Mouse (Mus musculus): ENCODE data around the gene Ttll5. TPM values are rescaled to one million over a fixed set of nuclear protein-coding genes. Genes with fewer than 3 reads are reported as not detected.

Ttll5 gene
- polyA plus RNA-seq, 1 experiment = 5.5 TPM

DNA sequence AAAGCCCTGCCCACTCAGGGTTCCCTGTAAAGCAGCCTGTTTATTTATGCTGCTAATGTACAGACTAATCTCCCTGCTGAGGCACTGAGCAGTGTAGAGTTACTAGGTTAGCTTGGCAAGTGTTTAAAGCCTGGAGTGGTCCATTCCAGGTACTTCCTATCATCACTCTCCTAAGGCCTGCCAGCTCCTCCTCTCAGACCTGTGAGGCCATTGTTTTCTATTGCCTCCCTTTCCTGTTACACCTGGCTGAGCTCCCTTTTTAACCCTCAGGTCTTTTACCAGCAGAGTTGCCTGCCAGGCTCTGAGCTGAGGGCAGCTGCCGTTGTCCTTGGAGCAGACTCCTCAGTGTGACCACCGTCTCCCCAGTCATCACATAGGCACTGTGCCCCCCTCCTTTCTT, 146.3 kb downstream of the Ttll5 start:
- H3K4me3 ChIP-seq (ENCODE audit: low read depth, low read length) = no peak overlapping the region
- H3K27ac ChIP-seq (ENCODE audit: insufficient read depth, low read depth, low read length) = no peak overlapping the region
- H3K4me1 ChIP-seq (ENCODE audit: control insufficient read depth, insufficient read depth, insufficient read length, low read length) = no peaks in the 10 kb centered on the region; the same call in 1 of the 2 replicates
- 77% methylated on average over 2 of the region's 2 CpGs for WGBS
- TF ChIP-seq CTCF (IDR thresholded peaks at IDR 0.05; ENCODE audit: extremely low read depth, insufficient read length, insufficient replicate concordance, low read depth, low read length) (no peak), POLR2A (IDR thresholded peaks at IDR 0.05; ENCODE audit: low read depth, low read length) (no peak)
- H3K36me3 ChIP-seq (ENCODE audit: control insufficient read depth, insufficient read depth, low read length) = no peaks in the 10 kb centered on the region
- H3K27me3 ChIP-seq (ENCODE audit: control insufficient read depth, insufficient read depth, low read length) = no peaks in the 10 kb centered on the region

GRCm38 (mm10) chr12:85971655-85972054, 147.2 kb downstream of the Ttll5 start:
- Histone ChIP-seq H3K4me1 (ENCODE audit: control insufficient read depth, insufficient read depth, insufficient read length, low read length) (no peaks in the 10 kb centered on the region; the same call in 1 of the 2 replicates), H3K36me3 (ENCODE audit: control insufficient read depth, insufficient read depth, low read length) (no peaks in the 10 kb centered on the region), H3K27me3 (ENCODE audit: control insufficient read depth, insufficient read depth, low read length) (no peaks in the 10 kb centered on the region), H3K4me3 (ENCODE audit: low read depth, low read length) (no peak overlapping the region), H3K27ac (ENCODE audit: insufficient read depth, low read depth, low read length) (no peak overlapping the region)
- TF ChIP-seq POLR2A (IDR thresholded peaks at IDR 0.05; ENCODE audit: low read depth, low read length) (no peak), CTCF (IDR thresholded peaks at IDR 0.05; ENCODE audit: extremely low read depth, insufficient read length, insufficient replicate concordance, low read depth, low read length) (no peak)
- 90% methylated on average over 4 of the region's 4 CpGs for WGBS

DNA sequence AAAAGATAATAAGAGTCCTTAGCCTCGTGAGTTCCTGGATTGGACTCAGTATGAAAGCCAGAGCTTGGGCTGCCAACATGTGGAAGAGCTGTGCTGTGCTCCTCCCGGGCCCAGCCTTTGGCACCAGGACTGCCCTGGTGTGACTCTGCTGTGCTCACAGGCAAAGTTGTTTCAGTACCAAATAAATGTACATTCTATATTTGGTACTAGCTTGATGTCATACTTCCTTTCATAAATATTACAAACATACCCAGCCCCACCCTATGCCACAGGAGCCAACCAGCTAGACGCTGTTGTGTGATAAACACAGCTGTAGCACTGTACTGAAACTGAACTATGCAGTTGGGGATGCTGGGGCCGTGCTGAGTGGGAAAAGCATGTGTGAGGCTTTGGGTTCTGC, 149.1 kb downstream of the Ttll5 start:
- 33% methylated on average over 4 of the region's 4 CpGs for WGBS
- H3K36me3 ChIP-seq (ENCODE audit: control insufficient read depth, insufficient read depth, low read length) = no peaks in the 10 kb centered on the region
- no peak overlapping the region for H3K4me3 ChIP-seq (ENCODE audit: low read depth, low read length)
- H3K27ac ChIP-seq (ENCODE audit: insufficient read depth, low read depth, low read length) = peak overlapping the region; percentile 19; the same call in 1 of the 2 replicates
- no peaks in the 10 kb centered on the region; the same call in 1 of the 2 replicates for H3K4me1 ChIP-seq (ENCODE audit: control insufficient read depth, insufficient read depth, insufficient read length, low read length)
- TF ChIP-seq CTCF (IDR thresholded peaks at IDR 0.05; ENCODE audit: extremely low read depth, insufficient read length, insufficient replicate concordance, low read depth, low read length) (no peak), POLR2A (IDR thresholded peaks at IDR 0.05; ENCODE audit: low read depth, low read length) (no peak)
- no peaks in the 10 kb centered on the region for H3K27me3 ChIP-seq (ENCODE audit: control insufficient read depth, insufficient read depth, low read length)

DNA sequence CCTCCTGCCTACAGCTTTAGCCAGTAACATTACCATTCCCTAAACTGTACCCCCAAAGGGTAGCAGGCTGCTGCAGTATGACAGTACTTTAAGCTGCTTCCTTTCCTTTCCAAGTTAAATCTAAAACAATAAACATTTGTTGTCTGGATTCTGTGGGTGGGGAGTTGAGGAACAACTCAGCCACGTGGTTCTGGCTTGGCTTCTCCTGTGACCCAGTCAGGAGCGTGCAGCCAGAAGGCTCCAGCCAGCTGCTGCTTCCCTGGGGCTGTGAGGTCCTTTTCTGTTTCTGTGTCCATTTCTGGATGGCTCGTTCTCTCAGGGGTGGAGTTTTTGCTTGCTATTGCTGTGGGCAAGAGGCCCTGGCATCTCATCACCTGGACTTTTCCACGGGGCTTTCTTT, 149.6 kb downstream of the Ttll5 start:
- WGBS = 54% methylated on average over 4 of the region's 4 CpGs
- H3K36me3 ChIP-seq (ENCODE audit: control insufficient read depth, insufficient read depth, low read length) = no peaks in the 10 kb centered on the region
- no peaks in the 10 kb centered on the region for H3K27me3 ChIP-seq (ENCODE audit: control insufficient read depth, insufficient read depth, low read length)
- H3K4me3 ChIP-seq (ENCODE audit: low read depth, low read length) = no peak overlapping the region
- TF ChIP-seq CTCF (IDR thresholded peaks at IDR 0.05; ENCODE audit: extremely low read depth, insufficient read length, insufficient replicate concordance, low read depth, low read length) (no peak), POLR2A (IDR thresholded peaks at IDR 0.05; ENCODE audit: low read depth, low read length) (no peak)
- H3K27ac ChIP-seq (ENCODE audit: insufficient read depth, low read depth, low read length) = peak overlapping the region; percentile 19; the same call in 1 of the 2 replicates
- no peaks in the 10 kb centered on the region; the same call in 1 of the 2 replicates for H3K4me1 ChIP-seq (ENCODE audit: control insufficient read depth, insufficient read depth, insufficient read length, low read length)

DNA sequence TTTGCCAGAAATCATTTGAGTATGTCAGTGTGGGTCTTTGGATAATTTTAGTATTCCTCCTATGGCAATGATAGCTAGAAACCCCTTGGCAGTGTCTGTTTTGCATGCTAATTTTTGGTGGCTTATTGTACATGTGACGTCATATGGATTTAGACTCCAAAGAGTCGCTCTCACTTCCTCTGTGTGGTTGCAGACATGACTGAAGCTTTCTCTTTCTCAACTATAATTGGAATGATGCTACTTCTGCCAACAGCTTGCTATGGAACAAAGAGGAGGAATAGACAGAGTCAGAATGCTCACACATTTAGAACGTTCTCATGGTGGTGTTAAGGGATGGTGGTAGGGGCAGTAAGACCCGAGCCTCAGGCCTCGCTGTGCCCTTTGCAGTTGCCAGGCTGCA, 155.5 kb downstream of the Ttll5 start:
- no peaks in the 10 kb centered on the region; the same call in 1 of the 2 replicates for H3K36me3 ChIP-seq (ENCODE audit: control insufficient read depth, insufficient read depth, low read length)
- TF ChIP-seq POLR2A (IDR thresholded peaks at IDR 0.05; ENCODE audit: low read depth, low read length) (no peak), CTCF (IDR thresholded peaks at IDR 0.05; ENCODE audit: extremely low read depth, insufficient read length, insufficient replicate concordance, low read depth, low read length) (no peak)
- no peak overlapping the region for H3K27ac ChIP-seq (ENCODE audit: insufficient read depth, low read depth, low read length)
- no peak overlapping the region for H3K4me3 ChIP-seq (ENCODE audit: low read depth, low read length)
- 87% methylated on average over 5 of the region's 5 CpGs for WGBS
- no peaks in the 10 kb centered on the region for H3K4me1 ChIP-seq (ENCODE audit: control insufficient read depth, insufficient read depth, insufficient read length, low read length)
- H3K27me3 ChIP-seq (ENCODE audit: control insufficient read depth, insufficient read depth, low read length) = no peaks in the 10 kb centered on the region

GRCm38 (mm10) chr12:85985524-85985923, 161.1 kb downstream of the Ttll5 start:
- Histone ChIP-seq H3K4me1 (ENCODE audit: control insufficient read depth, insufficient read depth, insufficient read length, low read length) (peaks cover 2% of the 10 kb centered on the region; the same call in 1 of the 2 replicates), H3K27ac (ENCODE audit: insufficient read depth, low read depth, low read length) (no peak overlapping the region), H3K27me3 (ENCODE audit: control insufficient read depth, insufficient read depth, low read length) (no peaks in the 10 kb centered on the region), H3K36me3 (ENCODE audit: control insufficient read depth, insufficient read depth, low read length) (no peaks in the 10 kb centered on the region), H3K4me3 (ENCODE audit: low read depth, low read length) (no peak overlapping the region)
- TF ChIP-seq POLR2A (IDR thresholded peaks at IDR 0.05; ENCODE audit: low read depth, low read length) = no peak
- TF ChIP-seq CTCF (IDR thresholded peaks at IDR 0.05; ENCODE audit: extremely low read depth, insufficient read length, insufficient replicate concordance, low read depth, low read length) = no peak
- 75% methylated on average over 4 of the region's 4 CpGs for WGBS

GRCm38 (mm10) chr12:85986024-85986423, 161.6 kb downstream of the Ttll5 start:
- Histone ChIP-seq H3K27me3 (ENCODE audit: control insufficient read depth, insufficient read depth, low read length) (no peaks in the 10 kb centered on the region), H3K4me1 (ENCODE audit: control insufficient read depth, insufficient read depth, insufficient read length, low read length) (peaks cover 2% of the 10 kb centered on the region; the same call in 1 of the 2 replicates), H3K27ac (ENCODE audit: insufficient read depth, low read depth, low read length) (no peak overlapping the region), H3K36me3 (ENCODE audit: control insufficient read depth, insufficient read depth, low read length) (no peaks in the 10 kb centered on the region), H3K4me3 (ENCODE audit: low read depth, low read length) (no peak overlapping the region)
- 84% methylated on average over 7 of the region's 7 CpGs for WGBS
- TF ChIP-seq CTCF (IDR thresholded peaks at IDR 0.05; ENCODE audit: extremely low read depth, insufficient read length, insufficient replicate concordance, low read depth, low read length) (no peak), POLR2A (IDR thresholded peaks at IDR 0.05; ENCODE audit: low read depth, low read length) (no peak)

Measured in small intestine, adult 2 months (tissue).